Mouse (Mus musculus) liver, embryonic 12.5 days (tissue): ENCODE results near the gene 5730409E04Rik. TPM values are rescaled to one million over a fixed set of nuclear protein-coding genes. Genes with fewer than 3 reads are reported as not detected.

Source experiments
- ATAC-seq: fragments of 200-750 bp; cut with Nextera tagmentation; 2 replicates; pipeline ENCODE4 v1.8.0; 2017; ENCODE audit warnings: moderate number of reproducible peaks, mild to moderate bottlenecking, moderate library complexity
- H3K27ac ChIP-seq: fragments of 300-500 bp; sonication (generic); 2 replicates; pipeline ENCODE4 v1.5.1; 2016; ENCODE audit warnings: mild to moderate bottlenecking
- H3K27me3 ChIP-seq: fragments of 300-500 bp; sonication (generic); replicated peaks from 2 replicates; pipeline ENCODE4 v1.6.1; 2016; ENCODE audit warnings: mild to moderate bottlenecking, moderate library complexity
- H3K36me3 ChIP-seq: fragments of 300-500 bp; sonication (generic); 2 replicates; pipeline ENCODE4 v1.6.1; 2016; ENCODE audit warnings: mild to moderate bottlenecking, moderate library complexity
- H3K4me1 ChIP-seq: fragments of 300-500 bp; sonication (generic); 2 replicates; pipeline ENCODE4 v1.6.1; 2016
- H3K4me2 ChIP-seq: fragments of 300-500 bp; sonication (generic); 2 replicates; pipeline ENCODE4 v1.6.1; 2016; ENCODE audit warnings: mild to moderate bottlenecking, moderate library complexity
- H3K4me3 ChIP-seq: fragments of 300-500 bp; sonication (generic); 2 replicates; pipeline ENCODE4 v1.5.1; 2016; ENCODE audit warnings: mild to moderate bottlenecking, moderate library complexity
- H3K9ac ChIP-seq: fragments of 300-500 bp; sonication (generic); 2 replicates; pipeline ENCODE4 v1.6.1; 2016; ENCODE audit warnings: mild to moderate bottlenecking, moderate library complexity
- H3K9me3 ChIP-seq: fragments of 300-500 bp; sonication (generic); replicated peaks from 2 replicates; pipeline ENCODE4 v1.6.1; 2016; ENCODE audit warnings: mild to moderate bottlenecking, moderate library complexity
- WGBS: fragments of 180-500 bp; shearing (Covaris S2); methylation state at CpG from one replicate; pipeline ENCODE4 v1.1.7; 2016; ENCODE audit not compliant: insufficient replicate concordance; 5-methylcytosine and 5-hydroxymethylcytosine counted together
- microRNA-seq: library from miRNA; unstranded; fragments of <30 nt; microRNA quantifications from one replicate; pipeline ENCODE4, GENCODE M21; 2017
- polyA plus RNA-seq: library from polyadenylated mRNA; unstranded; fragments of >200 nt; fragmentation: Nextera tagmentation; extraction: Ambion mirVana; gene quantifications from 2 replicates; pipeline ENCODE4 v1.2.1, GENCODE M21; 2016

The 5730409E04Rik gene
- polyA plus RNA-seq, 1 experiment from 2014 or later = 0.26 TPM

- H3K27me3 ChIP-seq = peaks cover 39% of the 10 kb centered on the region
- H3K36me3 ChIP-seq = no peaks in the 10 kb centered on the region
- H3K4me3 ChIP-seq = no peak overlapping the region
- 54% methylated on average over 7 of the region's 7 CpGs for WGBS
- ATAC-seq = no peak
- H3K27ac ChIP-seq = no peak overlapping the region
- no peak overlapping the region for H3K9ac ChIP-seq
- no peaks in the 10 kb centered on the region for H3K4me1 ChIP-seq
- no peaks in the 10 kb centered on the region for H3K9me3 ChIP-seq
- H3K4me2 ChIP-seq = no peak overlapping the region
Observed at GRCm38 (mm10) chr4:126639339-126639738, 29.7 kb downstream of the 5730409E04Rik start.

GRCm38 (mm10) chr4:126641901-126642300 lies 32.3 kb downstream of the 5730409E04Rik start:
- ATAC-seq = no peak
- Histone ChIP-seq H3K27ac (no peak overlapping the region), H3K27me3 (peaks cover 19% of the 10 kb centered on the region)

GRCm38 (mm10) chr4:126643815-126644214 lies 34.2 kb downstream of the 5730409E04Rik start:
- H3K4me3 ChIP-seq = no peak overlapping the region
- H3K4me2 ChIP-seq = no peak overlapping the region
- peaks cover 21% of the 10 kb centered on the region for H3K27me3 ChIP-seq
- WGBS = 51% methylated on average over 4 of the region's 4 CpGs
- H3K9me3 ChIP-seq = no peaks in the 10 kb centered on the region
- no peaks in the 10 kb centered on the region for H3K4me1 ChIP-seq
- ATAC-seq = no peak
- no peaks in the 10 kb centered on the region for H3K36me3 ChIP-seq
- no peak overlapping the region for H3K9ac ChIP-seq
- no peak overlapping the region for H3K27ac ChIP-seq

More at GRCm38 (mm10) chr4:126641901-126642300, 32.3 kb downstream of the 5730409E04Rik start:
- Histone ChIP-seq H3K4me3 (no peak overlapping the region), H3K9ac (no peak overlapping the region), H3K9me3 (no peaks in the 10 kb centered on the region), H3K4me2 (no peak overlapping the region), H3K4me1 (no peaks in the 10 kb centered on the region), H3K36me3 (no peaks in the 10 kb centered on the region)
- 35% methylated on average over 9 of the region's 9 CpGs for WGBS

GRCm38 (mm10) chr4:126644333-126644963 lies 34.8 kb downstream of the 5730409E04Rik start:
- no peak overlapping the region for H3K9ac ChIP-seq
- ATAC-seq = no peak
- WGBS = 67% methylated on average over 10 of the region's 10 CpGs
- H3K36me3 ChIP-seq = no peaks in the 10 kb centered on the region
- H3K9me3 ChIP-seq = no peaks in the 10 kb centered on the region
- peaks cover 15% of the 10 kb centered on the region for H3K27me3 ChIP-seq
- no peak overlapping the region for H3K4me2 ChIP-seq
- H3K27ac ChIP-seq = no peak overlapping the region
- H3K4me3 ChIP-seq = no peak overlapping the region
- no peaks in the 10 kb centered on the region for H3K4me1 ChIP-seq

- WGBS = 58% methylated on average over 24 of the region's 24 CpGs
- peaks cover 12% of the 10 kb centered on the region; the same call in 1 of the 2 replicates for H3K27me3 ChIP-seq
- no peak overlapping the region for H3K27ac ChIP-seq
- no peak overlapping the region for H3K4me3 ChIP-seq
- no peak overlapping the region for H3K4me2 ChIP-seq
- no peak for ATAC-seq
- H3K4me1 ChIP-seq = no peaks in the 10 kb centered on the region
- no peaks in the 10 kb centered on the region for H3K9me3 ChIP-seq
- no peaks in the 10 kb centered on the region for H3K36me3 ChIP-seq
- no peak overlapping the region for H3K9ac ChIP-seq
Observed at GRCm38 (mm10) chr4:126647996-126648910, 38.6 kb downstream of the 5730409E04Rik start.

- Histone ChIP-seq H3K36me3 (no peaks in the 10 kb centered on the region), H3K4me1 (no peaks in the 10 kb centered on the region), H3K27ac (no peak overlapping the region), H3K27me3 (peaks cover 30% of the 10 kb centered on the region), H3K9ac (no peak overlapping the region), H3K4me3 (no peak overlapping the region), H3K9me3 (no peaks in the 10 kb centered on the region), H3K4me2 (no peak overlapping the region)
- WGBS = 57% methylated on average over 5 of the region's 5 CpGs
- no peak for ATAC-seq
Observed at GRCm38 (mm10) chr4:126653148-126653547, 43.5 kb downstream of the 5730409E04Rik start.

GRCm38 (mm10) chr4:126655356-126655755 lies 45.7 kb downstream of the 5730409E04Rik start:
- no peak overlapping the region for H3K27ac ChIP-seq
- ATAC-seq = no peak
- no peaks in the 10 kb centered on the region for H3K9me3 ChIP-seq
- peaks cover 27% of the 10 kb centered on the region for H3K27me3 ChIP-seq
- no peaks in the 10 kb centered on the region for H3K36me3 ChIP-seq
- H3K4me3 ChIP-seq = no peak overlapping the region
- H3K4me2 ChIP-seq = no peak overlapping the region
- WGBS = 9% methylated on average over 9 of the region's 9 CpGs
- H3K4me1 ChIP-seq = no peaks in the 10 kb centered on the region
- H3K9ac ChIP-seq = no peak overlapping the region

- 56% methylated on average over 7 of the region's 7 CpGs for WGBS
- no peak overlapping the region for H3K4me3 ChIP-seq
- no peak overlapping the region for H3K4me2 ChIP-seq
- H3K9ac ChIP-seq = no peak overlapping the region
- ATAC-seq = no peak
- H3K9me3 ChIP-seq = no peaks in the 10 kb centered on the region
- H3K27me3 ChIP-seq = peaks cover 27% of the 10 kb centered on the region
- H3K27ac ChIP-seq = no peak overlapping the region
- H3K36me3 ChIP-seq = no peaks in the 10 kb centered on the region
- H3K4me1 ChIP-seq = no peaks in the 10 kb centered on the region
Observed at GRCm38 (mm10) chr4:126661249-126661648, 51.6 kb downstream of the 5730409E04Rik start.

Small RNA genes lying within 50 kb of the gene (microRNA-seq; reads per million reads assigned to microRNA genes)
- gene Mir7119 = not detected

Other genes with a start within 250 kb of the 5730409E04Rik start
- 8.1 and 8.2 TPM in 2 replicates for gene Ago3, start 180.3 kb upstream of the 5730409E04Rik start, polyA plus RNA-seq
- gene Ago1, start 141.2 kb upstream of the 5730409E04Rik start, polyA plus RNA-seq = 1.4 and 1.7 TPM in 2 replicates
- gene Ago4, start 76.3 kb upstream of the 5730409E04Rik start, polyA plus RNA-seq = 0.23 and 0.37 TPM in 2 replicates
- gene Clspn, start 52.9 kb upstream of the 5730409E04Rik start, polyA plus RNA-seq = 44.4 and 44.5 TPM in 2 replicates
- 367 and 374 TPM in 2 replicates for gene Psmb2, start 67.8 kb downstream of the 5730409E04Rik start, polyA plus RNA-seq
- not detected in 2 replicates for gene Tfap2e, start 126.4 kb downstream of the 5730409E04Rik start, polyA plus RNA-seq
- gene Ncdn, start 143.6 kb downstream of the 5730409E04Rik start, polyA plus RNA-seq = 14.7 and 15.2 TPM in 2 replicates
- 10.3 and 10.8 TPM in 2 replicates for gene AU040320, start 143.7 kb downstream of the 5730409E04Rik start, polyA plus RNA-seq